Mouse (Mus musculus) retina, postnatal 1 day (tissue): ENCODE results near the gene Cacna2d3.
A peak's percentile ranks its signal among the peaks of the same experiment; 100 is the strongest.

ENCODE experiments used
- DNase-seq: peaks from one replicate; pipeline ENCODE4 v3.0.0-alpha.2; 2012

Gene Cacna2d3

DNA sequence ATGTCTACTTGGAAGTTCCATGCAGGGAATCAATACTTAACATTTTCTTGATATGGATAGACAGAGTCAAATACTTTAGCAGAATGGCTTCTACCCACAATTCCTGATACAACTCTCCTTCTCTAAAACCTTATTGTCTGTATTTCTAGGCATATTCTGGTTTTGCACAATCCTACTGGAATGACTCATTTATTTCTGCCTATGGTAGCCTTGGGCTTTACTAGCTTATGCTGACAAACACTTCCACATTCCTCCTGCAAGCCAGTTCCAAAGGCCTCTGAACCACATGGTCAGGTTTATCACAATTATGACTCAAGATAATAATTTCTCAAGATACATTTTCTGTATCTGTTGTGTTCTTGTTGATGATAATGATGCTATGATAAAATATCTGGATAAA, 336.2 kb downstream of the Cacna2d3 start:
- no peak for DNase-seq

DNA sequence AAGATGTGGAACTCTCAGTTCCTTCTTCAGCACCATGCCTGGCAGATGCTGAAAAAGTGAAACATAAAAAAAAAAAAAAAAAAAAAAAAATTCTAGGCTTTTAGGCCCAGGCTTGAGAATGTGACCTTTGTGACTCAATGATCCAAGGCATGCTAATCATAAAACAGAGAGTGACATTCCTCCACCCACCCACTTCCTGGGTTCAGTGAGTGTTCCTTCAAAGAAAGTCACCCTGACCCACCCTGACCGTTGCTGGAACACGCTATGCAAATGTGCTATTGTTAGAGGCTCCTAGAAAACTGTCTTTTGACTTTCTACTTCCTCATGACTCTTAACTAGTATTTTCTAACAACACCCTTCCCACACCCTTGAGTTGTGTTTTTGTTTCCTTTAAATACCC, 338.9 kb downstream of the Cacna2d3 start:
- no peak for DNase-seq

- no peak for DNase-seq
These were observed 354.8 kb downstream of the Cacna2d3 start for GRCm38 (mm10) chr14:29366911-29367310.

GRCm38 (mm10) chr14:29362448-29362847, 359.2 kb downstream of the Cacna2d3 start:
- no peak for DNase-seq

- DNase-seq = no peak
These were observed 371.0 kb downstream of the Cacna2d3 start for GRCm38 (mm10) chr14:29350627-29351026.

DNA sequence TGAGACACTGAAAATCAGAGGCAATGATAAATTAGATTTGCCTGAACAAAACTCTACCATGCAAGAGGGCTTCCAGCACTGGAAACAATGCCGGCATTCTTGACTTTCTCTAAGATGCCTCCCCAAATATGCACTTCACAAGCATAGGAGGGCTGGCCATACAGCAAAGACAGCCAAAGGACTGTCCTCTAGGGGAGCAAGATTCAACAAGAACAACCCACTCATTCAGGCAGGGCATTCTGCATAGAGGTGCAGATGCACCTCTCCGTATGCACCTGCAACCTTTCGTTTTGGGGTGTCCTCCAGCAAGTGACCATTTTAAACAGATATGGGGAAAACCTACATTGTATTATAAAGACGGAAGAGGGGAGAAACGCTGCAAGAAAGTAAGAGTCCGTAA, 380.1 kb downstream of the Cacna2d3 start:
- DNase-seq = no peak

DNA sequence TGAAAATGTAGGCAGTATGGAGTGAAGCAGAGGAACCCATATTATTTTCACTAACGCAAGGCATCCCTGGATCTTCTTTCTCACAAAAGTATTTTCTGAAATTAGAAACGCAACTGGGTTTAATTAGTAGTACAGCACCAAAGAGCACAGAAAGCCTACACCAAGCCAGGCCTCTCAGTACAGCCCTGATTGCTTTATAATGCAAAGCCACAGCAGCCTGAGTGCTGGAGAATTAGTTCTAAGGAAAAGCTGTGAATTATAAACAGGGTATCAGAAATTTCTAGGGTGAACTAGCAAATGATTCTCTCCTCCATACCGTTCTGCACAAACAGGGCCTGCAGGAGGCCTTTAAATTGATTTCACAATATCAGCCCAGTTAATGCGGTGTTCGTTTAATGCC, 380.9 kb downstream of the Cacna2d3 start:
- DNase-seq = no peak

- no peak for DNase-seq
These were observed 386.8 kb downstream of the Cacna2d3 start for GRCm38 (mm10) chr14:29334897-29335296.

DNA sequence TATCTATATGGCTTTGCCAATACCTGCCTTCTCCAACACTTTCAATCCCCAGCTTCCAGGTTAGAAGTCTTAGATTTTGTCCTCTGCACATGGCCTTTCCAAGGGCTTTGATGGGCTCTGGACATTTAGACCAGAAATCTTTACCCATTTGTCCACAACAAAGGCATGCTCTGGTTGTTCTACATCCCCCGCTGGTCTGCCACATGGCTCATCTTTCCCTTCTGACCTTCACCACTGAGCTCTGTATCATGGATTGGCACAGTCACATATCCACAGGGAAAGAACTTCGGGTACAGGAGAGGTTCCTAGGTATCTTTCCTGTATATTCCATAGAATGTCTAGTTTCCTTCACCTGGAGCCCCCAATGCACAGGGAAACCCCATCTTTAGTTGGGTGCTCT, 387.4 kb downstream of the Cacna2d3 start:
- DNase-seq = no peak

DNA sequence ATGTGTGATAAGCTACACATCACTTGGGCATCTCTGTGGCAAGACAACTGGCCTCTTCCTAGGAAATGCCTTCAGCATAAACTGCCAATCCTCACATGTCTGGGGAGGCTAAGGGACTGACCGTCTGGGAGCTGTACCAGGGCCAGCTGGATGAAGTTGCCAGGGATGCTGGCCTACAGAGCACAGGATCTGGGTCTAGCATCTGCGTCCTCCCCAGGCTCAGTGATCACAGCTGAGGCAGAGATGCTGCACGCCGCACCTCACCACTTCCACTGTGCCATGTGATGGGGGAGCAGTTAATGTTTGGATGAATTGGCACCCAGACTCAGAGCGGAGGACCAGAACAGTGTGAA, 397.3 kb downstream of the Cacna2d3 start:
- DNase-seq = peak; percentile 43

- no peak for DNase-seq
These were observed 397.8 kb downstream of the Cacna2d3 start for GRCm38 (mm10) chr14:29323718-29324429.

DNA sequence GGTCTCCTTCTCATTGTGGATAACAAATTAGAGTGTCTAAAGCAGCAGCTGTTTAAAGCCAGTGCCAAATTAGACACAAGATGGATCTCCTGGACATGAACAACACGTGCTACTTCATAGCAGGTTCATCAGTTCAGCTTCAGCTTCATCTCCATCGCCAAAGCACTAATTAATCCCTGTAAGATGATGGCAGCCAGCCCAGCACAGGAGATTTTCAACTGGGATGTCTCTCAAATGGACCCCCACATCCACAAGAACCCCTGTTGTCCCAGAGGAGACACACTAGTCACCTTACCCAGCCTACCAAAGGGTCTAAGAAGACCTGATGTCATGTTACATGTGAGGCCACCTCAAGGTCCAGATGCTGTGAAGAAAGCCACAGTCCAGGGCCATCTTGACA, 408.2 kb downstream of the Cacna2d3 start:
- DNase-seq = no peak

DNA sequence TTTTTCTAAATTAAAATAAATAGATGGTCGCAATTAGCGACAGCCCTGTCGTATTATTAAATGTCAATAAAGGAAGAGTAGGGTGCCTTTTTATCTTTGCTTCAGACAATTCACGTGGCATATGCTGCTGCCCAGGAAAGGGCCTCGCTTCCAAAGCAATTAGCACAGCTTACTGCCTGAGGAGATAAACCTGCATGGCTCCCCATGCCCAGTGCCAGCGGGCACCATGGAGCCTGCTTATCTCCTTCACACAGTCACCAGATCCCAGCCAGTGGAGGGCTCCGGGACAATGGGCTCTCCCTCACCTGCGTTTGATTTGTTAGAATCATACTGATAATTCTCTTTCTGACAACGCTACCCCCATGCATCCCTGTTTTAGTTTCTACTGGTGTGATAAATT, 416.0 kb downstream of the Cacna2d3 start:
- DNase-seq = peak; percentile 7

- no peak for DNase-seq
These were observed 425.4 kb downstream of the Cacna2d3 start for GRCm38 (mm10) chr14:29296185-29296754.

- no peak for DNase-seq
These were observed 442.8 kb downstream of the Cacna2d3 start for GRCm38 (mm10) chr14:29278901-29279300.

- no peak for DNase-seq
These were observed 443.3 kb downstream of the Cacna2d3 start for GRCm38 (mm10) chr14:29278401-29278800.

- DNase-seq = no peak
These were observed 444.0 kb downstream of the Cacna2d3 start for GRCm38 (mm10) chr14:29277701-29278100.

- no peak for DNase-seq
These were observed 447.8 kb downstream of the Cacna2d3 start for GRCm38 (mm10) chr14:29273890-29274289.

GRCm38 (mm10) chr14:29270541-29270940, 451.1 kb downstream of the Cacna2d3 start:
- no peak for DNase-seq

DNA sequence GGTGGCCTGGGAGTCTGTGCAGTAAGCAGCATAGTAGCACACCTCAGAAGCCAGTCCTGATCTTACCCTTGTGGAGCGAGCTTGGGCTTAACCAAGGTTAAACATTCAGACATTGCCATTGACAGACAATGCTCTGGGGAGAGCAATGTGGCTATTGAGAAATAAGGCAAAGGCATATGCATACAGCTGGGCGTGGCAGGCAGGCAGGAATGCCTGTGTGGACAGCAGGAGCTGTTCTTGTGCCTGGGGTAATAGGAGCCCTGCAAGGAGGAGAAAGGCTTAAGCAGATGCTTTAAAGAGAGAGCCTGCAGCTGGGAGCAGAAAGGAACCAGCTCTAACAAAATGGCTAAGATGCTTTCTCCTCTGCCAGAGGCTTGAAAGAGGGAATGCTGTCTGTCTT, 451.8 kb downstream of the Cacna2d3 start:
- no peak for DNase-seq

- DNase-seq = peak; percentile 34
These were observed 453.1 kb downstream of the Cacna2d3 start for GRCm38 (mm10) chr14:29268609-29269008.

GRCm38 (mm10) chr14:29267233-29267874, 454.3 kb downstream of the Cacna2d3 start:
- DNase-seq = peak; percentile 83

DNA sequence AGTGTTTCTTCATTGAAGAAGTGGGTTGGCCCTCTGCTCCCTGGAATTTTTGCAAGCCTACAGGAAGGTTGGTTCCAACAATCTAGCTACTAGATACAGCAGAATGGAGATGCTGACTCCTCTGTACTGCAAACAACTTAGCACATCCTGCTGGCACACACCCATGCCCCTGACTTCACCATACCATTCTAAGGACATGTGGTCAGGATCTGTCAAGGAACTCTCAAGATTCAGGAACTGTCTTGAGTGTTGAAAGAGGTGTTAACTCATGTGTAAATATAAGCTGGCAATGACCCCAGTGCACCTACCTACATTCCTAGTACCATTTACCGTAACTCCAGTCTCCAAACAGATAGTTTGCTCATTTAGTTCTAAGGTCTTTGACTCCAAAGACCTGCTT, 461.0 kb downstream of the Cacna2d3 start:
- no peak for DNase-seq

DNA sequence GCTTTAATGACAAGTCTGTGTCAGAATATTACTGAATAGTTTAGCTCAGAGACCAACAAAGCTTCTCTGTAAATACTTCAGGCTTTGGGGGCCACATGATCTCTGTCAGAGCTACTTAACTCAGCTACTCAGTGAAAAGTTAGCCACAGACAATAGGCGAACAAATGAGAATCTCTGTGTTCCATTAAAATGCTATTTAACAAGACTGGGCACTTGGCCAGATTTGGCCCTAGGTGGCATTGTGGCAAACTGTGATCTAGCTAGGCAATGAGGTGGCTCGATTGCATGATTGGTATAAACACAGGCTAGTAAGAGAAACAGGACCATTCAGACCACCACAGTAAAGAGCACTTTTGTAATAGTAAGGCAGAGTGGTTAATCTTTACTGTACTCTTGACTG, 478.1 kb downstream of the Cacna2d3 start:
- peak; percentile 93 for DNase-seq

DNA sequence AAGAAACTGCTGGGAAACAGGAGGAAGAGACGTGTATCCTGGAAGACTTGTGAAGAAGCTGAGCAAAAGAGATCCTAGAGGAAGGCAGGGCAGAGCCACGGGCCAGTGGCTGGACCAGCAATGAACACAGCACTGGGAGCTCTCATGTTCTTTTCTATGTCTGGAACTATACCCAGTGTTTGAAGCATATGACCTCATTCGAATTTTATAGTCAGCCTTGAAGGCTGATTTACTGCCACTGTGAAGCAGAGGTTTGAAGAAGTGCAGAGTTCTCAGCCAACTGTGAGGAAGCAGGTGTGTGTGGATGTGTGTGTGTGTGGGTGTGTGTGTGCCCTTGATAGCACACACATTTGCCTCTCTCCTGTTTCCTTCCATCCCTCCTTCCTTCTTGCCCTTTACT, 483.2 kb downstream of the Cacna2d3 start:
- DNase-seq = no peak
